Mouse (Mus musculus) kidney, postnatal 0 days (tissue): Measurements from ENCODE around the gene 1700049E17Rik1. TPM values are rescaled to one million over a fixed set of nuclear protein-coding genes. Genes with fewer than 3 reads are reported as not detected.
"Not testable (repeated sequence)": the region's sequence is repeated elsewhere in the genome, so short reads cannot be mapped to it uniquely, and the experiment has no call there.

Experiments used
- ATAC-seq: fragments of 200-750 bp; cut with Nextera tagmentation; replicated peaks from 2 replicates; pipeline ENCODE4 v1.8.0; 2017; ENCODE audit warnings: low read depth, moderate number of reproducible peaks, moderate TSS enrichment, moderate library complexity; ENCODE audit not compliant: low FRiP score
- DNase-seq: peaks from one replicate; pipeline ENCODE4 v3.0.0-alpha.2; 2016; ENCODE audit warnings: low spot score
- H3K27ac ChIP-seq: fragments of 300-500 bp; sonication (generic); 2 replicates; pipeline ENCODE4 v1.5.1; 2014; ENCODE audit warnings: mild to moderate bottlenecking
- H3K27me3 ChIP-seq: fragments of 300-500 bp; sonication (generic); 2 replicates; pipeline ENCODE4 v1.6.1; 2014; ENCODE audit warnings: low read length, mixed read lengths; ENCODE audit not compliant: insufficient read depth
- H3K36me3 ChIP-seq: fragments of 300-500 bp; sonication (generic); 2 replicates; pipeline ENCODE4 v1.6.1; 2014; ENCODE audit warnings: low read length, mixed read lengths; ENCODE audit not compliant: insufficient read depth
- H3K4me1 ChIP-seq: fragments of 300-500 bp; sonication (generic); replicated peaks from 2 replicates; pipeline ENCODE4 v1.6.1; 2014; ENCODE audit warnings: antibody characterized with exemption, low read length, mixed read lengths; ENCODE audit not compliant: insufficient read depth
- H3K4me2 ChIP-seq: fragments of 300-500 bp; sonication (generic); 2 replicates; pipeline ENCODE4 v1.6.1; 2014; ENCODE audit warnings: mild to moderate bottlenecking, low read length, moderate library complexity, mixed read lengths
- H3K4me3 ChIP-seq: fragments of 300-500 bp; sonication (generic); replicated peaks from 2 replicates; pipeline ENCODE4 v1.5.1; 2014; ENCODE audit warnings: low read depth, low read length
- H3K9ac ChIP-seq: fragments of 300-500 bp; sonication (generic); 2 replicates; pipeline ENCODE4 v1.6.1; 2014; ENCODE audit warnings: low read depth, low read length
- H3K9me3 ChIP-seq: fragments of 300-500 bp; sonication (generic); replicated peaks from 2 replicates; pipeline ENCODE4 v1.6.1; 2016; ENCODE audit warnings: low read length, inconsistent platforms, mixed read lengths
- WGBS: fragments of 180-500 bp; shearing (Covaris S2); extraction: QIAGEN DNeasy Blood & Tissue Kit; methylation state at CpG from one replicate; pipeline ENCODE4 v1.1.7; 2014; 5-methylcytosine and 5-hydroxymethylcytosine counted together
- polyA plus RNA-seq: library from polyadenylated mRNA; unstranded; fragments of >200 nt; fragmentation: Nextera tagmentation; extraction: Ambion mirVana; gene quantifications from 2 replicates; pipeline ENCODE4 v1.2.1, GENCODE M21; 2015

1700049E17Rik1 gene
- polyA plus RNA-seq = not detected in 2 replicates

- H3K27ac ChIP-seq, H3K4me1 ChIP-seq, H3K4me2 ChIP-seq, H3K36me3 ChIP-seq, H3K27me3 ChIP-seq, ATAC-seq, H3K4me3 ChIP-seq, DNase-seq, H3K9ac ChIP-seq, H3K9me3 ChIP-seq: not testable (repeated sequence)
- no CpG with 5 or more reads among the region's 1 CpGs for WGBS
Measured at GRCm38 (mm10) chr14:41924649-41925048, at the start of gene 1700049E17Rik1. Gene 1700049E17Rik1 (plus strand): TSS chr14:41924949.

DNA sequence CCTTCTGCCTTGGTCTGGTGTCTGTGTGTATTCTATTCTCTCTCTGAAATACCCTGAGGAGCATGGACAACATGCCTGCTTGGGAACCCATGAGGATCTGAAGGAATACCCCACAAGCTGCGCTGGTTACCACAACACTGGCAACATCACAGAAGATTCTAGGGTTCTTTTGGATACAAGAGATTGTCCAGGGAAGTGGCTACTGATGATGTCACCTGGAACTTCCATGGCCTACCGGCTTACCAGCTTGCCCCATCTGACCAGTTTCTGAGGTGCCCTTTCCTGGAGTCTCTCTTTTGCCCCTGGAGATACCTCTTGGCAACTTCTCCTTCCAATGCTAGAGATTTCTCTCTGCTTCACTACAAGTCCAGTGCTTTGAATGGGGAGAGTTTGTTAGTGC lies 17.6 kb upstream of the 1700049E17Rik1 start, which contains the start of gene Gm7980:
TSS of gene Gm7980 (minus strand) at position 101 of the 400 bp plus-strand sequence.
- no CpG with 5 or more reads among the region's 2 CpGs for WGBS
- not testable (repeated sequence) for DNase-seq, H3K27me3 ChIP-seq, H3K36me3 ChIP-seq, ATAC-seq, H3K27ac ChIP-seq, H3K9ac ChIP-seq, H3K9me3 ChIP-seq, H3K4me3 ChIP-seq, H3K4me2 ChIP-seq, H3K4me1 ChIP-seq

- H3K4me1 ChIP-seq, H3K4me2 ChIP-seq, H3K4me3 ChIP-seq, H3K27me3 ChIP-seq, H3K9me3 ChIP-seq, H3K36me3 ChIP-seq, DNase-seq, H3K27ac ChIP-seq, H3K9ac ChIP-seq, ATAC-seq: not testable (repeated sequence)
- WGBS = 85% methylated on average over 1 of the region's 2 CpGs
Measured at GRCm38 (mm10) chr14:41943695-41944094, 18.9 kb downstream of the 1700049E17Rik1 start, which contains the start of gene 1700024B05Rik. Gene 1700024B05Rik (plus strand): TSS chr14:41943995.

- not testable (repeated sequence) for H3K27me3 ChIP-seq, DNase-seq, H3K36me3 ChIP-seq, H3K9me3 ChIP-seq, H3K4me3 ChIP-seq, H3K4me1 ChIP-seq, H3K9ac ChIP-seq, H3K4me2 ChIP-seq, H3K27ac ChIP-seq, ATAC-seq
- WGBS = 68% methylated on average over 4 of the region's 4 CpGs
Measured at GRCm38 (mm10) chr14:41964095-41964494, 39.3 kb downstream of the 1700049E17Rik1 start.

DNA sequence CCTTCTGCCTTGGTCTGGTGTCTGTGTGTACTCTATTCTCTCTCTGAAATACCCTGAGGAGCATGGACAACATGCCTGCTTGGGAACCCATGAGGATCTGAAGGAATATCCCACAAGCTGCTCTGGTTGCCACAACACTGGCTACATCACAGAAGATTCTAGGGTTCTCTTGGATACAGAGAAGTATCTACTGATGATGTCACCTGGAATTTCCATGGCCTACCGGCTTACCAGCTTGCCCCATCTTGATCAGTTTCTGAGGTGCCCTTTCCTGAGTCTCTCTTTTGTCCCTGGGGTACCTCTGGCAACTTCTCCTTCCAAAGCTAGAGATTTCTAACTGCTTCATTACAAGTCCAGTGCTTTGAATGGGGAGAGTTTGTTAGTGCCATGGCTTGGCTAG lies 43.1 kb downstream of the 1700049E17Rik1 start, which contains the start of gene Gm6401:
TSS of gene Gm6401 (minus strand) at position 101 of the 400 bp plus-strand sequence.
- WGBS = 83% methylated on average over 1 of the region's 1 CpGs
- H3K4me2 ChIP-seq, H3K27me3 ChIP-seq, ATAC-seq, H3K9ac ChIP-seq, H3K4me1 ChIP-seq, H3K4me3 ChIP-seq, DNase-seq, H3K27ac ChIP-seq, H3K9me3 ChIP-seq, H3K36me3 ChIP-seq: not testable (repeated sequence)

- H3K4me3 ChIP-seq, H3K9me3 ChIP-seq, DNase-seq, H3K4me1 ChIP-seq, H3K27me3 ChIP-seq, H3K9ac ChIP-seq, H3K27ac ChIP-seq, H3K4me2 ChIP-seq, ATAC-seq, H3K36me3 ChIP-seq: not testable (repeated sequence)
- 54% methylated on average over 3 of the region's 3 CpGs for WGBS
Measured at GRCm38 (mm10) chr14:41968596-41968995, 43.8 kb downstream of the 1700049E17Rik1 start.

Other genes starting within 250 kb of the 1700049E17Rik1 start
- gene Gm8068, start 223.1 kb upstream of the 1700049E17Rik1 start, polyA plus RNA-seq = not detected in 2 replicates
- gene Gm7929, start 174.3 kb upstream of the 1700049E17Rik1 start, polyA plus RNA-seq = not detected in 2 replicates
- not detected in 2 replicates for gene Gm47189, start 152.5 kb upstream of the 1700049E17Rik1 start, polyA plus RNA-seq
- not detected in 2 replicates for gene Gm7980, start 17.7 kb upstream of the 1700049E17Rik1 start, polyA plus RNA-seq
- not detected in 2 replicates for gene 1700024B05Rik, start 19.0 kb downstream of the 1700049E17Rik1 start, polyA plus RNA-seq
- gene Gm6401, start 43.0 kb downstream of the 1700049E17Rik1 start, polyA plus RNA-seq = not detected in 2 replicates
- not detected in 2 replicates for gene Gm3543, start 58.4 kb downstream of the 1700049E17Rik1 start, polyA plus RNA-seq
- not detected in 2 replicates for gene Gm7951, start 192.4 kb downstream of the 1700049E17Rik1 start, polyA plus RNA-seq
- not detected in 2 replicates for gene Gm17027, start 237.7 kb downstream of the 1700049E17Rik1 start, polyA plus RNA-seq